Mouse (Mus musculus) hindbrain, embryonic 16.5 days (tissue): ENCODE data around the gene Cib2. TPM values are rescaled to one million over a fixed set of nuclear protein-coding genes. Genes with fewer than 3 reads are reported as not detected.

Source experiments
- ATAC-seq: fragments of 200-750 bp; cut with Nextera tagmentation; 2 replicates; pipeline ENCODE4 v1.8.0; 2017; ENCODE audit warnings: moderate TSS enrichment, moderate library complexity
- H3K27ac ChIP-seq: fragments of 300-500 bp; sonication (generic); 2 replicates; pipeline ENCODE4 v1.5.1; 2014; ENCODE audit warnings: low read depth, mild to moderate bottlenecking, control low read depth, low read length, moderate library complexity
- H3K27me3 ChIP-seq: fragments of 300-500 bp; sonication (generic); replicated peaks from 2 replicates; pipeline ENCODE4 v1.6.1; 2014; ENCODE audit warnings: low read length; ENCODE audit not compliant: control insufficient read depth, insufficient read depth
- H3K36me3 ChIP-seq: fragments of 300-500 bp; sonication (generic); 2 replicates; pipeline ENCODE4 v1.6.1; 2014; ENCODE audit warnings: mild to moderate bottlenecking, low read length, moderate library complexity, mixed read lengths; ENCODE audit not compliant: control insufficient read depth, insufficient read depth
- H3K4me1 ChIP-seq: fragments of 300-500 bp; sonication (generic); 2 replicates; pipeline ENCODE4 v1.6.1; 2014; ENCODE audit warnings: low read depth, low read length; ENCODE audit not compliant: control insufficient read depth, insufficient read depth
- H3K4me2 ChIP-seq: fragments of 300-500 bp; sonication (generic); 2 replicates; pipeline ENCODE4 v1.6.1; 2014; ENCODE audit warnings: mild to moderate bottlenecking, low read length, control low read depth, moderate library complexity
- H3K4me3 ChIP-seq: fragments of 300-500 bp; sonication (generic); 2 replicates; pipeline ENCODE4 v1.5.1; 2014; ENCODE audit warnings: mild to moderate bottlenecking, low read length, control low read depth, moderate library complexity
- H3K9ac ChIP-seq: fragments of 300-500 bp; sonication (generic); 2 replicates; pipeline ENCODE4 v1.6.1; 2014; ENCODE audit warnings: low read depth, mild to moderate bottlenecking, control low read depth, low read length, moderate library complexity
- H3K9me3 ChIP-seq: fragments of 300-500 bp; sonication (generic); 2 replicates; pipeline ENCODE4 v1.6.1; 2014; ENCODE audit warnings: mild to moderate bottlenecking, low read length, moderate library complexity; ENCODE audit not compliant: control insufficient read depth
- WGBS: fragments of 180-500 bp; shearing (Covaris S2); extraction: QIAGEN DNeasy Blood & Tissue Kit; methylation state at CpG from one replicate; pipeline ENCODE4 v1.1.7; 2014; 5-methylcytosine and 5-hydroxymethylcytosine counted together
- polyA plus RNA-seq: library from polyadenylated mRNA; unstranded; fragments of >200 nt; fragmentation: Nextera tagmentation; extraction: Ambion mirVana; gene quantifications from 2 replicates; pipeline ENCODE4 v1.2.1, GENCODE M21; 2015

The Cib2 gene
- polyA plus RNA-seq, 1 experiment from 2014 or later: 78.6 TPM

DNA sequence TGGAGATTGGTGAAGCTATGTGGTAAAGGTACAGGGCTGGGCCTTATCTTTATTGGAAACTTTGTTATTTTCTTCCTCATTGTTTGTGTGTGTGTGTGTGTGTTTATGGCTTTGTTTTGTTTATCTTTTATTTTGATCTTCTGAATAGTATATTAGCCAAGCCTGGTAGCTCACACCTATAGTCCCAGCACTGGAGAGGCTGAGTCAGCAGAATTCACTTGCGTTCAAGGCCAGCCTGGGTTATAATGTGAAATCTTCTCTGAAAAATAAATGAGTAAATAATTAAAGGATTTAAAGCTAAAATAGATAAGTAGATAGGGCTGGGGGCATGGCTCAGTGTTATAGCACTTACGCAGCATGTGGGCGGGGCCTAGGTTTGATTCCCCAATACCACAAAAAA is 21.8 kb downstream of the Cib2 start:
- no peak overlapping the region for H3K4me2 ChIP-seq
- no peaks in the 10 kb centered on the region for H3K27me3 ChIP-seq
- H3K4me3 ChIP-seq: no peak overlapping the region
- WGBS: 97% methylated on average over 3 of the region's 3 CpGs
- H3K9ac ChIP-seq: no peak overlapping the region
- no peak overlapping the region for H3K27ac ChIP-seq
- no peaks in the 10 kb centered on the region for H3K9me3 ChIP-seq
- ATAC-seq: no peak
- H3K4me1 ChIP-seq: peaks cover 9% of the 10 kb centered on the region; the same call in 1 of the 2 replicates
- H3K36me3 ChIP-seq: no peaks in the 10 kb centered on the region

- Histone ChIP-seq H3K27ac (no peak overlapping the region), H3K4me1 (peaks cover 9% of the 10 kb centered on the region; the same call in 1 of the 2 replicates), H3K36me3 (no peaks in the 10 kb centered on the region), H3K27me3 (no peaks in the 10 kb centered on the region), H3K9ac (no peak overlapping the region), H3K9me3 (no peaks in the 10 kb centered on the region), H3K4me3 (no peak overlapping the region), H3K4me2 (no peak overlapping the region)
- no peak for ATAC-seq
- WGBS: 63% methylated on average over 3 of the region's 3 CpGs
These were observed 22.5 kb downstream of the Cib2 start for GRCm38 (mm10) chr9:54537480-54537879.

- H3K27me3 ChIP-seq: no peaks in the 10 kb centered on the region
- whole genome bisulfite sequencing: 9% methylated on average over 4 of the region's 4 CpGs
- H3K27ac ChIP-seq: no peak overlapping the region
- H3K4me3 ChIP-seq: no peak overlapping the region
- H3K9me3 ChIP-seq: no peaks in the 10 kb centered on the region
- no peaks in the 10 kb centered on the region for H3K36me3 ChIP-seq
- ATAC-seq: no peak
- no peak overlapping the region for H3K9ac ChIP-seq
- no peak overlapping the region for H3K4me2 ChIP-seq
- H3K4me1 ChIP-seq: peaks cover 9% of the 10 kb centered on the region; the same call in 1 of the 2 replicates
These were observed 23.0 kb downstream of the Cib2 start for GRCm38 (mm10) chr9:54537030-54537429.

DNA sequence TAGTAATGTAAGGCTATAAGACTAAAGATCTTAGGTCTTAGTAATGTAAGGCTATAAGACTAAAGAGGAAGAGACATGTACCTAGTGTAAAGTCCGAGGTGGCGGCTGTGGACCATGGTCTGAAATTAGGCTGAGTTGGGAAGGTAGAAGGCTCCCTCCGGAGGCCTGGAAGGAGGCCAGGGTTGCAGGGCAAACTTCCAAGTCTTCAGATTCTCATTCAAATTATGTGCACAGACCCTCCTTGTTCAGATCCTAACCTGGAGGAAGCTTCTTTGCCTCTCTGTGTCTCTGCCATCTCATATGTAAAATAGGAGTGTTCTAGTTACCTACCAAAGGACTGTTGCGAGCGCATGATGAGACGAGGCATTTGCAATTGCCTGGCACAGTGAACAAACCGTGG is 23.8 kb downstream of the Cib2 start:
- 53% methylated on average over 7 of the region's 7 CpGs for WGBS
- peak; percentile 37; the same call in 1 of the 2 replicates for ATAC-seq
- Histone ChIP-seq H3K27me3 (no peaks in the 10 kb centered on the region), H3K4me3 (no peak overlapping the region), H3K4me2 (no peak overlapping the region), H3K36me3 (no peaks in the 10 kb centered on the region), H3K9me3 (no peaks in the 10 kb centered on the region), H3K9ac (no peak overlapping the region), H3K27ac (no peak overlapping the region), H3K4me1 (peaks cover 9% of the 10 kb centered on the region; the same call in 1 of the 2 replicates)

DNA sequence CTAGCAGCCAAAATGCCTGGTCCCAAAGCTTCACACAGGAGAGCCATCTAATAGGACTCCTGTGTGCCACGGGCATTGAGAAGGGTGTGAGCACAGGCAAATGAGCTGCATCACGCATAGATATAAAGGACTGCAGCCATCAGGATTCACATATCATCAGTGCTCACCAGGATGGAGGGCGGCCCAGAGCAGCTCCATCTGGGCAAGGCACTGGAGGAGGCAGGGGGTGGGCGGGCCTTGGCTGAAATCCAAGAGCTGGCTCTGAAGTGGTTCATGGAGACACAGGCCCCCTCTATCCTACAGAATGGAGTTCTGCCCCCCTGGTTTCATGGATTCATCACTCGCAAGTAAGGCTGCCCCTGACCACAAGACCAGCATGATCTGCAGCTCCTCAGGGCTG is 26.0 kb downstream of the Cib2 start:
- H3K9me3 ChIP-seq: no peaks in the 10 kb centered on the region
- no peaks in the 10 kb centered on the region for H3K27me3 ChIP-seq
- no peak overlapping the region for H3K4me2 ChIP-seq
- H3K4me1 ChIP-seq: peaks cover 9% of the 10 kb centered on the region; the same call in 1 of the 2 replicates
- H3K27ac ChIP-seq: peak overlapping the region; percentile 63
- WGBS: 41% methylated on average over 5 of the region's 5 CpGs
- no peak overlapping the region for H3K4me3 ChIP-seq
- ATAC-seq: peak; percentile 91
- H3K9ac ChIP-seq: no peak overlapping the region
- no peaks in the 10 kb centered on the region for H3K36me3 ChIP-seq

GRCm38 (mm10) chr9:54532926-54533325 is 27.1 kb downstream of the Cib2 start:
- no peaks in the 10 kb centered on the region for H3K27me3 ChIP-seq
- H3K4me2 ChIP-seq: no peak overlapping the region
- H3K4me3 ChIP-seq: no peak overlapping the region
- H3K9ac ChIP-seq: no peak overlapping the region
- no peak overlapping the region for H3K27ac ChIP-seq
- ATAC-seq: no peak
- no peaks in the 10 kb centered on the region for H3K36me3 ChIP-seq
- no peaks in the 10 kb centered on the region for H3K9me3 ChIP-seq
- WGBS: 64% methylated on average over 2 of the region's 2 CpGs
- H3K4me1 ChIP-seq: peaks cover 9% of the 10 kb centered on the region; the same call in 1 of the 2 replicates

- Histone ChIP-seq H3K27ac (no peak overlapping the region), H3K9me3 (no peaks in the 10 kb centered on the region), H3K9ac (no peak overlapping the region), H3K27me3 (no peaks in the 10 kb centered on the region), H3K4me1 (peaks cover 6% of the 10 kb centered on the region; the same call in 1 of the 2 replicates), H3K4me2 (no peak overlapping the region), H3K36me3 (no peaks in the 10 kb centered on the region), H3K4me3 (no peak overlapping the region)
- ATAC-seq: no peak
These were observed 28.6 kb downstream of the Cib2 start for GRCm38 (mm10) chr9:54531421-54531820.

- H3K27me3 ChIP-seq: no peaks in the 10 kb centered on the region
- no peak overlapping the region for H3K4me2 ChIP-seq
- no peak overlapping the region for H3K9ac ChIP-seq
- WGBS: 93% methylated on average over 6 of the region's 6 CpGs
- no peak for ATAC-seq
- H3K4me1 ChIP-seq: peaks cover 6% of the 10 kb centered on the region; the same call in 1 of the 2 replicates
- no peak overlapping the region for H3K27ac ChIP-seq
- no peaks in the 10 kb centered on the region for H3K9me3 ChIP-seq
- H3K4me3 ChIP-seq: no peak overlapping the region
- no peaks in the 10 kb centered on the region for H3K36me3 ChIP-seq
These were observed 29.2 kb downstream of the Cib2 start for GRCm38 (mm10) chr9:54530836-54531235.

GRCm38 (mm10) chr9:54529950-54530349 is 30.1 kb downstream of the Cib2 start:
- H3K4me3 ChIP-seq: no peak overlapping the region
- no peak overlapping the region for H3K9ac ChIP-seq
- no peak for ATAC-seq
- WGBS: 70% methylated on average over 2 of the region's 2 CpGs
- no peak overlapping the region for H3K27ac ChIP-seq
- no peaks in the 10 kb centered on the region for H3K27me3 ChIP-seq
- no peak overlapping the region for H3K4me2 ChIP-seq
- no peaks in the 10 kb centered on the region for H3K36me3 ChIP-seq
- H3K9me3 ChIP-seq: no peaks in the 10 kb centered on the region
- H3K4me1 ChIP-seq: peaks cover 6% of the 10 kb centered on the region; the same call in 1 of the 2 replicates

GRCm38 (mm10) chr9:54527694-54528093 is 32.3 kb downstream of the Cib2 start:
- Histone ChIP-seq H3K9me3 (no peaks in the 10 kb centered on the region), H3K27ac (no peak overlapping the region), H3K9ac (no peak overlapping the region), H3K4me2 (no peak overlapping the region), H3K27me3 (no peaks in the 10 kb centered on the region), H3K4me1 (no peaks in the 10 kb centered on the region; the same call in 1 of the 2 replicates), H3K4me3 (no peak overlapping the region), H3K36me3 (no peaks in the 10 kb centered on the region)
- ATAC-seq: no peak
- 77% methylated on average over 7 of the region's 7 CpGs for WGBS
